Mouse (Mus musculus): ENCODE data around the gene Jph3.

Gene Jph3

GRCm38 (mm10) chr8:121730170-121730569, 747 bp downstream of the Jph3 start:
- peak in 1 of 2 experiments; percentile 72 for DNase-seq

DNA sequence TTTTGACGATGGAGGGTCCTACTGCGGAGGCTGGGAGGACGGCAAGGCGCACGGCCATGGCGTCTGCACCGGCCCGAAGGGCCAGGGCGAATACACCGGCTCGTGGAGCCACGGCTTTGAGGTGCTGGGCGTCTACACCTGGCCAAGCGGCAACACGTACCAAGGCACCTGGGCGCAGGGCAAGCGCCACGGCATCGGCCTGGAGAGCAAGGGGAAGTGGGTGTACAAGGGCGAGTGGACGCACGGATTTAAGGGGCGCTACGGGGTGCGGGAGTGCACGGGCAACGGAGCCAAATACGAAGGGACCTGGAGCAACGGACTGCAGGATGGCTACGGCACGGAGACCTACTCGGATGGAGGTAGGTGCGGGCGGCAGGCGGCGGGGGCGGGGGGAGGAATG, 1.2 kb downstream of the Jph3 start:
- DNase-seq, result peak; percentile 51 to 66

- no peak for DNase-seq
These were observed 1.6 kb downstream of the Jph3 start for GRCm38 (mm10) chr8:121731060-121731459.

- DNase-seq, result peak; percentile 81 to 83
These were observed 2.3 kb downstream of the Jph3 start for GRCm38 (mm10) chr8:121731471-121732333.

GRCm38 (mm10) chr8:121732334-121732665, 2.9 kb downstream of the Jph3 start:
- no peak for DNase-seq

GRCm38 (mm10) chr8:121734262-121734661, 4.8 kb downstream of the Jph3 start:
- DNase-seq, result no peak

DNA sequence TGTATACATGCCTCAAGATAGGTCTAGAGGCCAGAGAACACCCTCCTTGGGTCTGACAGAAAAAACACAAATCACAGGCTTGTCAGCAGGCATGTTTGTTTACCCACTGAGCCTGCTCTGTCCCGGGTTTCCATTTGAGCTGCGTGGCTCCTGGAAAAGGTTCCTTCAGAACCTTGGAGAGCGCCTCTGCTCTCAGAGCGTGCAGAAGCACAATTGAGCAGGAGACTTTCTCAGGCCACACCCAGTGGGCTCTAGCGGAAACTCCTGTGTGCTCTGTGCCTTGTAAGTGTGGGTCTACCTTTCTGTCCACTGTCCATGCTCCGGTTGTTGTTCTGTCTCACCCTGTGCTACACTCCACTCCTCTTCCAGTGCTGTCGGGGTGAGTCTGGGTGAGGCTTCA, 6.8 kb downstream of the Jph3 start:
- no peak for DNase-seq

GRCm38 (mm10) chr8:121740721-121741120, 11.3 kb downstream of the Jph3 start:
- DNase-seq, result no peak

DNA sequence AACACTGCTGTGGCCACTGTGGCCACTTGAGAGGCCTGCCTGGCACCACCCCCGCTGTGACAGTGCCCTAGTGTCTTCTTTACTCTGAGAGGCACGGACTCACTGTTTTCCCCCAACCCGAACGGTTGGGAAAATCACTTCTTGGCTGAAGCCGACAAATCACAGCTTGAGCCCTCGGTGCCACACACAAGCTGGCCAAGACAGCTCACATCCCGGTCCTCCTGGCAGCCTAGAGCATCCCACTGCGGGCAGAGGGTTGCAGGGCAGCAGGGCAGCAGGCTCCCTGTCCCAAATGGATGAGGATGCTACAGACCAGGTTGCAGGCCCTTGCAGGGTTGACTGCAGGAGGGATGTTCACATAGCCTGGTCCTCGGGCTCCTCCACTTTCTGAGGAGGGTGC, 20.1 kb downstream of the Jph3 start:
- peak; percentile 84 to 86 for DNase-seq

- peak; percentile 61 to 63 for DNase-seq
These were observed 21.1 kb downstream of the Jph3 start for GRCm38 (mm10) chr8:121750512-121750911.

- peak; percentile 68 to 72 for DNase-seq
These were observed 22.0 kb downstream of the Jph3 start for GRCm38 (mm10) chr8:121751407-121751806.

GRCm38 (mm10) chr8:121758470-121758869, 29.0 kb downstream of the Jph3 start:
- DNase-seq, result no peak

DNA sequence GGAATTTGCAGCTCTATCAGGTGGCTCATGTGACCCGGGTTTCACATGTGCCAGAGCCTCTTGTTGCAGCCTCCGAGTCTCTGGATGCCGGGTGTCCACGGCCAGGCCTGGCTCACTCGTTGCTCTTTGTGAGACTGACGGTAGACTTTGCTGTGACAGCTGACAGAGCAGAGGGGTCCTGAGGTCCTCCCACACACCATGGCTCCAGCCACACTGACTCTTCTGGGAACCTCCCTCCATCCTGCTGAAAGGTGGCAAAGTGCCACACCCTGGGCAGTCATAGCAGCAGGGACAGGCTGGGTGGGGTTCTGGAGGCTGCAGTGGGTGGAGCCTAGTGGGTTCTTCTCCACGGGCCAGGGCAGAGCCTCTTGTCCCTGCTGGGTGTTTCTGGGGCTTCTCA, 31.1 kb downstream of the Jph3 start:
- DNase-seq, result peak; percentile 53 to 66

- no peak for DNase-seq
These were observed 32.1 kb downstream of the Jph3 start for GRCm38 (mm10) chr8:121761480-121761879.

- DNase-seq, result no peak
These were observed 33.7 kb downstream of the Jph3 start for GRCm38 (mm10) chr8:121762999-121763699.

GRCm38 (mm10) chr8:121763700-121764013, 34.2 kb downstream of the Jph3 start:
- no peak for DNase-seq

GRCm38 (mm10) chr8:121765594-121766138, 36.2 kb downstream of the Jph3 start:
- DNase-seq, result no peak

GRCm38 (mm10) chr8:121769095-121769494, 39.7 kb downstream of the Jph3 start:
- no peak for DNase-seq

DNA sequence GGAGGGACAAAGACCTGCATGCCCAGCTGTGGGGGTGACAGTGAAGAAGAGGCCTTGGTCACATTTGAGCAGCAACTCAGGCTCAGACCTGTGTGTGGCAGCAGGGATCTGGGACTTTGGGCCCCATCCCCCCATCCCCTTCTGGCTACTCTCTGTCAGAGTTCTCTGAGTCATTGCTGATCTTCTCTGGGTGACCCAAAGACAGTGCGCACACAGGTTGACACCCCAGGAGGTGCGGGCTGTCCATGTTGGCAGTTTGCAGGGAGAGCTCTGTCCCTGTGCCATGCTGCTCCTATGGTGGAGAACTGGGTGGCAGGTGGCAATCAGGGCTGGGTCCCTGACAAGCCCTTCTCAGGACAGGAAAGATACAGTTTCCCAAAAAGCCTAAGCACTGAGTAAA, 40.2 kb downstream of the Jph3 start:
- DNase-seq, result peak; percentile 67 to 72

GRCm38 (mm10) chr8:121770845-121771752, 41.7 kb downstream of the Jph3 start:
- DNase-seq, result no peak

GRCm38 (mm10) chr8:121773876-121774275, 44.5 kb downstream of the Jph3 start:
- DNase-seq, result no peak

DNA sequence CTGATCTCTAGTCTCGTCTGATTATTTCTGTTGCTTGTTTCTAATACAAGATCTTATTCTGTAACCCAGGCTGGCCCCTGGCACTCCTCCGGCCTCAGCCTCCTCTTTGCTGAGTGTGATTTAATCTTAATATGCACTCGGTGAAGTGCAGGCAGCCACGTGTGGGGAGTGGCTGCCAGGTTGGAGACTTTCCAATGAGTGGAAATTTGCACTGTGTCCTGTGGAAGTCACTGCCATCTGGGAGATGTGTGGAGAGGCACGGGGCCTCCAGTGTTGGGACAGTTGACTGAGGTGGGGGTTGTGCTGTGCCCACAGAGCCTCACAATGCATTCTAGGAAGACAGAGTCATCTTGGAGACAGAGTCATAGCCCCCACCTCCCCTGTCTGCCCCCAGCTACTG, 53.1 kb downstream of the Jph3 start:
- DNase-seq, result peak; percentile 52 to 55

DNA sequence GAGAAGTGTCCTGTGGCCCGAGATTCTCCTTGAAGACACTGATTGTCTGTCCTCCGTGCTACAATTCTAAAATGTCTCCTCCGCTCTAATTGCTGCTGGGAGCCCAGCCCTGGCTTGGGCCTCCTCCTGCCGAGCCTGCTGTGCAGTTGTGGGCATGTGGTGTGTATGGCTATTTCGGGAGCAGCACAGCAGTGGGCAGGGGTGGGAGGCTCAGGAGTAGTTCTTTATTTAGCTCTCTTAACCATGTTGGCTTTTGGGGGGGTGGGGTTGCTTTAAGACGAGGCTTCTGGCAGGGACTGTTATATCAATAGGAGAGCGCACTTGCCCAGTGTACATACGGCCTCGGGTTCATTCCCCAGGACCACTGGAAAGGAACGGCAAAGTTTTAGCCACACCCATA, 57.1 kb downstream of the Jph3 start:
- no peak for DNase-seq
